ENCODE assay signal across 9 mouse cellular contexts in genomic region chr4:47227756-47228155, GRCm38 (mm10). TPM values are rescaled to one million over a fixed set of nuclear protein-coding genes. Genes with fewer than 3 reads are reported as not detected.
DNase-seq lines count a peak whose midpoint lies in the region; ATAC-seq lines count a peak whose summit lies in the region.
"Had no signal": no experiment of that assay in that cellular context is flagged by ENCODE, and none has a peak within 500 bp of the region (broad histone marks: within the 10 kb centered on the region; RNA-seq: fewer than 3 reads in every experiment).

No protein-coding gene starts in this region.

- peak overlapping the region; percentile 4; the same call in 1 of the 2 replicates for H3K4me2 ChIP-seq in heart, embryonic 14.5 days (ENCODE audit: low read length)

- H3K4me3 ChIP-seq in heart, embryonic 10.5 days = no peak overlapping the region
- no peak overlapping the region for H3K4me3 ChIP-seq in heart, embryonic 14.5 days (ENCODE audit: control insufficient read depth in 1 of 2, insufficient read depth in 1 of 2, low read depth in 1 of 2, low read length in 2 of 2)

- DNase-seq in heart, adult 18-20 months = peak; percentile 59 to 76
- no peak for DNase-seq in heart, embryonic 10.5 days (ENCODE audit: low spot score)
- peak; percentile 75 for DNase-seq in adipocyte (ENCODE audit: low spot score)
- peak; percentile 44 to 87 for DNase-seq in left cerebral cortex, adult 8-10 months (ENCODE audit: low spot score in 2 of 2)
- peak; percentile 58 to 69 for DNase-seq in right cerebral cortex, postnatal 36 days (ENCODE audit: low spot score in 2 of 2)
- DNase-seq in spleen, adult 18-20 months = no peak
- DNase-seq in embryo, embryonic 10 days (ENCODE audit: low spot score) = no peak

- no peak overlapping the region for H3K9ac ChIP-seq in heart, embryonic 14.5 days (ENCODE audit: low read length)
- H3K9ac ChIP-seq: liver, embryonic 14.5 days had no signal

- peaks cover 18% of the 10 kb centered on the region for H3K4me1 ChIP-seq in heart, embryonic 10.5 days
- peaks cover 8 to 11% of the 10 kb centered on the region in 2 experiments for H3K4me1 ChIP-seq in heart, embryonic 14.5 days (ENCODE audit: control insufficient read depth in 2 of 2, insufficient read depth in 2 of 2, low read length in 2 of 2)

- H3K9me3 ChIP-seq in heart, embryonic 10.5 days = no peaks in the 10 kb centered on the region
- no peaks in the 10 kb centered on the region for H3K9me3 ChIP-seq in heart, embryonic 14.5 days (ENCODE audit: control insufficient read depth, low read length)

- ATAC-seq in heart, embryonic 14.5 days (ENCODE audit: insufficient number of reproducible peaks, insufficient read depth, low FRiP score, low read depth) = 0 out of 2 replicates have a peak, but pooled peaks have one; percentile 4

- WGBS in heart, embryonic 10.5 days = 40% methylated on average over 6 of the region's 6 CpGs
- WGBS in heart, embryonic 14.5 days = 29% methylated on average over 6 of the region's 6 CpGs

- H3K27ac ChIP-seq in heart, embryonic 10.5 days = no peak overlapping the region
- no peak overlapping the region; a peak in 1 of 4 replicates for H3K27ac ChIP-seq in heart, embryonic 14.5 days (replicated peaks in 1 of 2; ENCODE audit: control insufficient read depth in 1 of 2, insufficient read depth in 1 of 2, low read depth in 2 of 2, low read length in 2 of 2)
- H3K27ac ChIP-seq: liver, embryonic 14.5 days had no signal

- no peaks in the 10 kb centered on the region for H3K36me3 ChIP-seq in heart, embryonic 10.5 days
- no peaks in the 10 kb centered on the region for H3K36me3 ChIP-seq in heart, embryonic 14.5 days (ENCODE audit: control insufficient read depth, insufficient read depth, low read length)

- 0 out of 2 replicates have a peak, but pooled peaks cover 11% of the 10 kb centered on the region for H3K27me3 ChIP-seq in heart, embryonic 10.5 days (ENCODE audit: insufficient read depth, poor library complexity, severe bottlenecking)
- no peaks in the 10 kb centered on the region; the same call in 1 of the 2 replicates for H3K27me3 ChIP-seq in heart, embryonic 14.5 days (ENCODE audit: control insufficient read depth, insufficient read depth, low read length)

RNA-seq across cellular contexts. Expression of gene Col15a1, which starts 19.8 kb away (rescaled TPM):
- 10 to 100 TPM; 50.7 to 61.5 TPM for total RNA-seq in heart, adult 18-20 months (2021)
- polyA plus RNA-seq in heart, embryonic 10.5 days (2016; fragmentation: Nextera tagmentation; extraction: Ambion mirVana) = 1.1 and 1.5 TPM in 2 replicates
- polyA plus RNA-seq in heart, embryonic 14.5 days (2014; fragmentation: Nextera tagmentation; extraction: Ambion mirVana) = 8.0 and 12.0 TPM in 2 replicates
- 10 to 100 TPM in 1 of 4 experiments, 1 to 10 TPM in 3; 3.8 to 13.3 (median 5.9) TPM for total RNA-seq in left cerebral cortex, adult 8-10 months (2022)

Comparison
In these comparisons a context has a peak if more than half of its experiments do, and no peak if none do; other contexts are left out.
1. DNase-seq: peak in heart, adult 18-20 months (2 of 2), adipocyte (single experiment), left cerebral cortex, adult 8-10 months (2 of 2) and right cerebral cortex, postnatal 36 days (2 of 2); none in heart, embryonic 10.5 days (single experiment), spleen, adult 18-20 months (0 of 2) and embryo, embryonic 10 days (single experiment).